Mouse (Mus musculus): ENCODE measurements at regions not wholly inside any gene's neighbourhood (a gene's known extent, or its start where the extent isn't known, plus 50 kb on each side); places are given as distances from the start of the nearest gene placed in this dataset.

GRCm38 (mm10) chr5:119958942-119959341 is 126.5 kb downstream of the Tbx5 start:
- TF ChIP-seq CTCF (IDR thresholded peaks at IDR 0.05; ENCODE audit: borderline replicate concordance, control insufficient read depth, extremely low read depth, insufficient read depth, low read length, poor library complexity) (no peak), POLR2A (IDR thresholded peaks at IDR 0.05; ENCODE audit: control insufficient read depth, extremely low read depth, insufficient read depth, low read length, poor library complexity) (no peak)

Data from thymus, adult 2 months (tissue).